Mouse (Mus musculus) lung, adult 2 months (tissue): ENCODE measurements around the gene Dazl. TPM values are rescaled to one million over a fixed set of nuclear protein-coding genes. Genes with fewer than 3 reads are reported as not detected.
A peak's percentile ranks its signal among the peaks of the same experiment; 100 is the strongest.

ENCODE experiments used
- DNase-seq: peaks from one replicate; pipeline ENCODE4 v3.0.0; 2022
- H3K4me1 ChIP-seq: fragments of 200-500 bp; 2 replicates; pipeline ENCODE4 v1.6.1; 2011; ENCODE audit warnings: low read length; ENCODE audit not compliant: control insufficient read depth, insufficient read depth
- H3K4me3 ChIP-seq: fragments of 200-500 bp; replicated peaks from 2 replicates; pipeline ENCODE3; 2011; ENCODE audit warnings: low read depth, mild to moderate bottlenecking, control low read depth, low read length; ENCODE audit errors: extremely low read depth
- CTCF ChIP-seq: fragments of 200-500 bp; IDR thresholded peaks from 2 replicates; pipeline ENCODE4 v1.5.1; 2011; ENCODE audit warnings: mild to moderate bottlenecking, low read length, control low read depth; ENCODE audit not compliant: insufficient read depth
- POLR2A ChIP-seq: fragments of 200-500 bp; IDR thresholded peaks from 2 replicates; pipeline ENCODE4 v1.6.1; 2011; ENCODE audit warnings: low read depth, mild to moderate bottlenecking, control low read depth, low read length, borderline replicate concordance; ENCODE audit errors: extremely low read depth
- WGBS: fragments of 180-500 bp; shearing (Covaris S2); methylation state at CpG from one replicate; pipeline ENCODE4 v1.1.7; 2018; 5-methylcytosine and 5-hydroxymethylcytosine counted together
- polyA plus RNA-seq: library from polyadenylated mRNA; depleted of rRNA; stranded (reverse); fragments of >200 nt; gene quantifications from 2 replicates; pipeline ENCODE4 v1.2.3, GENCODE M21; 2012; rRNA removed

Dazl gene
- polyA plus RNA-seq: not detected in 2 replicates

DNA sequence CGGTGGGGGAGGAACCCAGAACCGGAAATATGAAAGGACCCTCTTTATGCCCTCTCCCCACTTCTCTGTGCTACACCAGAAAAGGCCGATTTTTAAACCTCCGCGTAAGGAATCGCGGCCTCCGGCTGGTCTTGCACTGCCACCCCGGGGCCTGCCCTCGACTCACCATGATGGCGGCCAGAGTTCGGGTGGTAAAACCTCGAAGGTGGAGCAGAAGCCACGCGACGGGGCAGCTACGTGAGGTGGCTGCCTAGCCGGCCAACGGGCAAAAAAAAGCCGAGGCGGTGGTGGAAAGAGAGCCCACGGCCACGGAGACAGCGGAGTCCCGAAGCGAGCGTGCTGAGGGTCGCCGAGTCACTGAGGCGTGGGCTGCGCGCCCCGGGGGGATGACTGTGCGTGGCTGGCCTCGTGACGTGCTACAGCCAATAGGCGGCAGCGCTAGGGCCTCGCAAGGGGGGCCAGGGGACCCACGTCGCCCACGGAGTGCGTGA lies at the start of gene Dazl:
TSS of gene Dazl (minus strand) at position 396 of the 491 bp plus-strand sequence.
- Histone ChIP-seq H3K4me3 (peak within 1 kb of the TSS; percentile 52), H3K4me1 (no peaks in the 10 kb centered on the region)
- TF ChIP-seq POLR2A (no peak), CTCF (no peak)
- no peak for DNase-seq
- WGBS: 93% methylated on average over 43 of the region's 43 CpGs

DNA sequence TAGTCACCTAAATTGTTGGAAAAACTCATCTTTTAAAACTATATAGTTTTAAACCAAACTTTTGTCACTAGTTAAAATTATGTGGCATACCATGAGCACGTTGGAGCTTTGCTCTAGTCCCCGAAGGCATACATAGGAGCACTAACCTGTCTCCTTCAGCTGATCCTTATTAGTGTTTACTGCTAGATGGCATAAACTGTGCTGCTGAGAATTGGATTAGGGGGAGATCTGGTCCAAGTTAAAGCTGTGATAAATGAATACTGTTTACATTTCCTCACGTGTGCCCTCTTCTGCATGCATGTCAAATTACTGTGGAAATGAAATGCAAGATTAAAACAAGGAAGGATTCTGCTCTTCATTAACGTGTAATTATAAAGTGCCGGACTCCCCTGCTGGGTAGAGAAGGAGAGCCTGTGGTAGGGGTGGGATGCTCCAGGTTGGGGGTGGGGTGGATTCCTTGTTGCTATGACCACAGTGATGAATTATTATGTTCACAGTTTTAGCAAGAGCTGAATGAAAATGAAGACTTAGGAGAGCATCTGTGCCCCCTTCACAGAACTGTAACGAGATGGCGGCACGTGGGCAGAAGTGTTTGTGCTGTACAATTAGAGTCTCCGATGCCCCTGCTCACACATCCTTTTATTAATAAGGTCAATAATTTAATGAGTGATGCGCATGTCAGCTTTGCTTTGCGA lies 48.6 kb upstream of the Dazl start:
- no peaks in the 10 kb centered on the region for H3K4me1 ChIP-seq
- no peak for DNase-seq
- H3K4me3 ChIP-seq: no peak overlapping the region
- 84% methylated on average over 11 of the region's 11 CpGs for WGBS
- TF ChIP-seq CTCF: no peak
- no peak for TF ChIP-seq POLR2A

DNA sequence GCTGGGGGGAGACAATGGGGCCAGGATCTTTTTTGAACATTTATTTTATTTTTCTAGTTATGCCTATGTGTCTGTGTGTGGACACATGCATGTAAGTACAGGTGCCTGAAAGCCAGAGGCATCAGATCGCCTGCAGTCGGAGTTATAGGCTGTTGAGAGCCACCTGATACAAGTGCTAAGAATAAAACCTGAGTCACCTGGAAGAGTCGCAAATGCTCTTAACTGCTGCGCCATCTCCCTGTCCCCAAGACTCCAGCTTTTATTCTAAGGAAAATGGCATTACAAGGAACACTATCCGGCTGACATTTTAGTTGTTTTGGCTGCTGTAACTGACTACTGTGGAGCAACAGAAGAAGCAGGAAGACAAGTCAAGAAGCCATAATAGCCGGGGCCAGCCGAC lies 45.5 kb upstream of the Dazl start:
- no peak for DNase-seq
- Histone ChIP-seq H3K4me1 (no peaks in the 10 kb centered on the region), H3K4me3 (no peak overlapping the region)
- TF ChIP-seq CTCF (no peak), POLR2A (no peak)
- 90% methylated on average over 7 of the region's 7 CpGs for WGBS

DNA sequence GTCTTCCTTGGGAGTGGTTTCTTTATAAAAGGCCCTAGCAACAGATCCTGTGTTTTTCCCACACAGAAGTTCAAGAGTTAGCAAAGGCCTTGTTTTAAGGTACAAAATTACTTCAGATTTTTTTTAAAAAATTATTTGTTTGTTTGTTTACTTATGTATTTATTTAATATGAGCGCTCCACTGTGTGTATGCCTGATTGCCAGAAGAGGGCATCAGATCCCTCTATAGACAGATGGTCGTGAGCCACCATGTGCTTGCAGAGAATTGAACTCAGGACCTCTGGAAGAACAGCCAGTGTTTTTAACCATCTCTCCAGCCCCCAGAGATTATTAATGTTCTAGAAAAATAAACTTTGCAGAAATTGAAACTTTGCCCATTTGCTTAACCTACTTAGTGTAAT lies 42.3 kb upstream of the Dazl start:
- no peak for TF ChIP-seq POLR2A
- TF ChIP-seq CTCF: no peak
- Histone ChIP-seq H3K4me3 (no peak overlapping the region), H3K4me1 (no peaks in the 10 kb centered on the region)
- 83% methylated on average over 2 of the region's 2 CpGs for WGBS
- no peak for DNase-seq

DNA sequence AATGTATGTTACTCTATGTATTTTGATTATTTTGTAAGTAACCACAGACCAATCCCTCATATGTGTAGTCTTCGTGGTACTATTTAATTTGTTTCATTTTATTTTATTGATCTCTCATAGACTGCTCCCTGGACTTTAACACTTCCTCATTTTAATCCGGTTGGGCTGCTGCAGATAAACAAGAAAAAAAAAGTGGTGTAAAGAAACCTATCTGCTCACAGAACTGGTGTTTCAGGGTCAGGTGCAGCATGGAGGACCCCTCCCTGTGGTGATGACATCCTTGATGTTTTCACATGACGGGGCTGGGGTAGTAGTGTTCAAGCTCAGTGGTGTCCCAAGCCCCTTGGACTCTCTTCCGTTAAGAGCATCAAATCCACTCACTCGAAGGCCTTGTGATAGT lies 41.3 kb upstream of the Dazl start:
- DNase-seq: no peak
- 81% methylated on average over 5 of the region's 5 CpGs for WGBS
- Histone ChIP-seq H3K4me1 (no peaks in the 10 kb centered on the region), H3K4me3 (no peak overlapping the region)
- TF ChIP-seq POLR2A: no peak
- no peak for TF ChIP-seq CTCF

DNA sequence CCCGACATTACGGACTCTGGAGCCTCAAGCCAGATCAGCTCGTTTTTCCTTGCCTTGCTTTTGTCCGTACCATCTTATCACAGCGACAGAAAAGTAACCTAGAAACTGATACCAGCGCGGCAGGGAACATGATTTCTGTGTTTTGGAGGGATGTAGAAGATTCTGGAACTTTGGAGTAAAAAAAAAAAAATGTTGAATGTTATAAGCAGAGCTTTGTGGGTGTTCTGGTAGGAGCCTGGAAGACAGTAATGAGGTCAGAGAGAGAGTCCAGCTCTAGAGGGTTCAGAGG lies 38.5 kb upstream of the Dazl start:
- no peak for TF ChIP-seq POLR2A
- no peak for TF ChIP-seq CTCF
- 46% methylated on average over 7 of the region's 7 CpGs for WGBS
- H3K4me1 ChIP-seq: no peaks in the 10 kb centered on the region
- DNase-seq: no peak
- no peak overlapping the region for H3K4me3 ChIP-seq

DNA sequence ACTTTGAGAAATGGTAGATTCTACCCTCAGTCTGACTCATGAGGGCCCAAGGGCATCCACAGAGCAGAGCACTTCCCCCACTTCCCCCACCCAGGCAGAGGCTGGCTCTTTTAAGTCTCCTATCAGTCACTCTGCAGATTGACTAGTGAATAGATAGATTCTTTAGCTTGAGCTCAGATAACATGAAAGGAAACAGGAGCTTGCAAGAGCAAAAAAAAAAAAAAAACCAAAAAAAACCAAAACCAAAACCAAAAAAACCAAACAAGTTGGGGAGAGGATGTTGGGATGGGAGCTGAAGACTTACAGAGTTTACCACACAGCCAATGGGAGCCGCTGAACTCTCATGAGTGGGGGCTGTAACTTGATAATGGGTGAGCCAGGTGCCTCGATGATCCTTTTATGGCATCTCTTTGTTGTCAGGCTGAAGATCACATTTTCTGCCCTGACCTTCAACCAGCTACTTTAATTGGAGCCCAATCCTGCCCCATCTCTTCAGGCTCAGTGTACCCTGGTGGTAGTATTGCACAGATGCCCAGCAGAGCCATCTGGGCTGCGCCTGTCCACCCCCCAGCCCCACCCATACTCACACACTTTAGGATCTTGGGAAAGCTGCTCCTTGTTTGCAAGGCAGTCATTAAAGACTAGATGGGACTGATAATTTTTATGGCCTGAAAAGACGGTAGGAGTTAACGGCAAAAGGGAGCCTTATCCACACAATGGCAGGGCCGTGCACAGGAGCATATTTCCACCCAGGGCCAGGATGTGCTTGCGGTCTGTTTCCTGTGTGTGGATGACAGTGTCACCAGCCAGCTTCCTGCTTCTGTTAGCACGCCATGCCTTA lies 38.0 kb upstream of the Dazl start:
- DNase-seq: no peak
- WGBS: 49% methylated on average over 8 of the region's 8 CpGs
- Histone ChIP-seq H3K4me3 (no peak overlapping the region), H3K4me1 (no peaks in the 10 kb centered on the region)
- TF ChIP-seq CTCF (no peak), POLR2A (no peak)

DNA sequence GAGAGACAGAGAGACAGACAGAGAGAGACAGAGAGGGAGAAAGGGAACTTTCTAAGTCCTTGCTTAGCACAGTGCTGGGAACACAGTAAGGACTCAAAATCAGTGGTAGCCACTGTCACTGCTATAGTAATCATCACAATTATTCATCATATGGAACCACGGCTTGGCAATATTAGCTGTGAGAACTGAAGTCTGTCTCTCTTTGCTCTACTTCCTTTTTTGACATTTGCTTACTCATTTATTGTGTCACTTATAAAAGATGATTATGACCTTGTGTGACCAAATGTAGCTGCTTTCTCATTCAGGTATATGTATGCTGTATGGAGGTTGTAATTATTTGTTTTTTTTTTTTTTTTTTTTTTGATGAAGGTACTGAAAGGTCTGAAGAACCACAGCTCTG lies 36.8 kb upstream of the Dazl start:
- Histone ChIP-seq H3K4me1 (no peaks in the 10 kb centered on the region), H3K4me3 (no peak overlapping the region)
- no peak for TF ChIP-seq CTCF
- no peak for TF ChIP-seq POLR2A
- DNase-seq: no peak
- WGBS: 71% methylated on average over 1 of the region's 1 CpGs

DNA sequence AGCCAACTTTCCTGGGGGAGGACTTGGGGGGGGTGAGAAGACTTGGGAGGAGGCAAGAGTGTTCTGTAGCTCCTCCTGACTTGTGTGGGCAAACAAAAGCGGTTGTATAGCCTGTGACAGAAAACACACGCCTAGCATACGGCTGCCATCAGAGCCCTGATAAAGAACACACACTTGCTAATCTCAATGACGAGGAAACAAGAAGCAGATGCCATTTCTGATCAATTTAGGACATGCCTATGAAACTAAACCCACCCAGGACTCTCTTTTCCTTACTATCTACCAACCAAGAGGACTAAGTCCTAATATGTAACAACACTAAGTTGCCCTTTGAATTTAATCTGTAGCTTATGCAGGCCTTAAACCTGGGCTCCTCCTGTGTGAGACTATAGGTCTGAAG lies 31.2 kb upstream of the Dazl start:
- 81% methylated on average over 4 of the region's 4 CpGs for WGBS
- TF ChIP-seq CTCF: no peak
- TF ChIP-seq POLR2A: no peak
- no peak overlapping the region for H3K4me3 ChIP-seq
- no peaks in the 10 kb centered on the region for H3K4me1 ChIP-seq
- no peak for DNase-seq

DNA sequence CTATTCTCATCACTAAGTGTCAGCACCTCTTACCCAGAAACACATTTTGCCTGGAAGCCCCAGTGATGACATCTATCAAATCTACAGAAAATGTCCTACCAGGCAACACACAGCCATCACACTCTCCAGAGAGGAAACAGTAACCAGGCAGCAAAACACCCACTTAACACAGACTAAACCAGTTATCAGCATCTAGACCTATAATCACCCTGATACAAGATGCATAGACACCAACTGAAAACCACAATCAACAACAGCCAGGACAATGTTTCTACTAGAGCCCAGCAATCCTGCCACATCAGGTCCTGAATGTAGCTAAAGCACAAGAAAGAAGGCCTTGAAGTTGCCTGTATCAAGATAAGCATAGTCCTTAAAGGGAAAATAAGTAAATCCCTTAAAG lies 25.4 kb upstream of the Dazl start:
- H3K4me3 ChIP-seq: no peak overlapping the region
- H3K4me1 ChIP-seq: no peaks in the 10 kb centered on the region
- TF ChIP-seq CTCF: no peak
- no peak for TF ChIP-seq POLR2A
- DNase-seq: no peak
